Mouse (Mus musculus) gastrocnemius, postnatal 4 days (tissue): ENCODE measurements around the gene Dock1. TPM values are rescaled to one million over a fixed set of nuclear protein-coding genes. Genes with fewer than 3 reads are reported as not detected.

ENCODE experiments used
- DNase-seq, 2 experiments: peaks; one replicate each; pipeline ENCODE4 v3.0.0; 2021 to 2022; ENCODE audit warnings: low spot score in 2 of 2, mixed read lengths in 2 of 2
- total RNA-seq, 2 experiments: library from RNA; stranded (reverse); gene quantifications; 2 replicates each; pipeline ENCODE4 v1.2.3; 2021

The Dock1 gene
- total RNA-seq, 2 experiments from 2014 or later: 42.9 to 44.8 TPM

GRCm38 (mm10) chr7:134748376-134748775 lies 77.9 kb downstream of the Dock1 start:
- no peak for DNase-seq

DNA sequence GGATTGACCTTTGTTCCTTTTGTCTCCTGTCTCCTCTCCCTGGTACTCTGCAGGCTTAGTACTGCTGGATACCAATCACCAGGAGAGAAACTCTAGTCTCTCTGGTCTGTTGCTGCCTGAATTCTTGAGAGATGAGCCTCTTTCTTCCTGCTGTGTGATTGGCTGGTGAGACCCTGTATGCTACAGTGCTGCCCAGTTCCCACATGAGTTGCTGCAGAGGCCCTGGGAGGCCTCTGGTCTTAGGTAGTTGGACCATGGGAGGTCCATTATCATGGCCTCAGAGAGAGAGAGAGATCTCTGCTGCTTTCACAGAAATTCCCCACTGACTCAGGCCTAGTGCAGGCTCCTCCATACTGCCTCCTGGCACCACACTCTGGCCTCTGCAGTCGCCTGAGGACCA lies 79.2 kb downstream of the Dock1 start:
- DNase-seq: no peak

- no peak for DNase-seq
Observed at GRCm38 (mm10) chr7:134751496-134751895, 81.0 kb downstream of the Dock1 start.

DNA sequence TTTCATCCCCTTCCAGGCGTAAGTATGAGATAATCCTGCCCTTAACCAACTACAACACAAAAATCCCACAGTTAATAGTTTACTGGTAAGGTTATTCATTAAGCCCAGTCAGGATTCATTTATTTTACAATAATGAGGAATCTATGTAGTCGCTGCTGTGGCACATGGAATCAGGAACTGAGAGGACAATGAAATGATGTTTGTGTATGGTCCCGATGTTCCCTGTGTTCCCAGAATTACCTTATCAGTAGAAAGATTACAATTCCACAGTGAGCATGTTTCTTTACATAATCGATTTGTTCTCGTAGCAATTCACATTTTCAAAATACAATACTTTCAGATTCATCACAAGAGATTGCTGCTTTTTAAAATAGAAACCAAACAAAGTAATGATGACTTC lies 83.0 kb downstream of the Dock1 start:
- no peak for DNase-seq

- DNase-seq: no peak
Observed at GRCm38 (mm10) chr7:134757605-134758004, 87.2 kb downstream of the Dock1 start.

DNA sequence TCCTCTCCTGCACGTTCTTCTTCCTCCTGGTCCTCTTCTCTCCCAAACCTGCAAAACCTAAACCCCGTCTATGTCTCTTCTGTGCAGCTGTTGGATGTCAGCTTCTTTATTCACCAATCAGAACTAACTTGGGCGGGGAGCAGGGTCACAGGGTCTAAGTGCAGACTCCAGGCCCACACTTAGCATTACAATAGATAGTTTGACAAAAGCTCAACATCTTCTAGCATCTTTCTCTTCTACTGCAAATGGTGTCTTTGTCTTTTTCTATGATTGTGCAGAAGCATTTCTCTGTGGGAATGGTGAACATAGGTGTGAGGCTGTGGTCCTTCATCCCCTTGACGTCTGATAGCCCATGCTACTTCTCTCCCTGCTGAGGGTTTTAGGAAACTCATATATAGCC lies 91.3 kb downstream of the Dock1 start:
- DNase-seq: no peak

- DNase-seq: no peak
Observed at GRCm38 (mm10) chr7:134765130-134765529, 94.7 kb downstream of the Dock1 start.

DNA sequence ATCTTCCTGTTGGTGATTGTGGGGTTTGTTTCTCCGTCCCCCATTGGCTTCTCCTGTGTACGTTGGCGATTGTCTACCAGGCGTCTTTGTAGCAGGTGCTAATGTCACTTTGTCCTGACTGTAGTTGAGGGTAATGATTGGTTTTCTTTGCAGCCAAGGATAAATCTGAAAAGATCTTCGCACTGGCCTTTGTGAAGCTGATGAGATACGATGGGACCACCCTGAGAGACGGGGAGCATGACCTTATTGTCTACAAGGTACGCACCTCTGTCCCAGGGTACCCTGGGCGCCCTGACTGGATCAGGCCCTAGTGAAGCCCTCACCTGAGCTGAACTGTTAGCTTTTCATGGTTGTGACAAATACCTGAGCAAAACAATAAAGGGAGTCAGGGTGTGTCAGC lies 100.9 kb downstream of the Dock1 start:
- DNase-seq: no peak

DNA sequence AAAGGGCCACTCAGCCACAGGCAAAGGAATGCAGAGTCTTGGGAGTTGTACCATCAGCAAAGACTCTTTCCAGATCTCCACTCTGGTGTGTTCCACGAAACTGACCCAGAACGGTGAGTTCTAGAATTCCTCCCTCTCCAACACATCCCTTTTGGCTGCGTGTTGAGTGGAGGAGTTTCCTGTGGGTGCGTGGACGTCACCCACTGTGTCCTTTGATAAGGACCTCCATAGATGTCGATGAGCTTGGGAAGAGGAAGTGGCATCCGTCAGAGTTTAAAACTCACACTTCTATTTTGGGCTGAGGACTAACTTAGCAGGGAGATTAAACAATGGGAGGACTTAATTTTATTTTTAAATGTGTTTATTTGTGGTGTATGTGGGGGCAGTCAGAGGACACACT lies 101.9 kb downstream of the Dock1 start:
- DNase-seq: no peak

- no peak for DNase-seq
Observed at GRCm38 (mm10) chr7:134772867-134773590, 102.6 kb downstream of the Dock1 start.

DNA sequence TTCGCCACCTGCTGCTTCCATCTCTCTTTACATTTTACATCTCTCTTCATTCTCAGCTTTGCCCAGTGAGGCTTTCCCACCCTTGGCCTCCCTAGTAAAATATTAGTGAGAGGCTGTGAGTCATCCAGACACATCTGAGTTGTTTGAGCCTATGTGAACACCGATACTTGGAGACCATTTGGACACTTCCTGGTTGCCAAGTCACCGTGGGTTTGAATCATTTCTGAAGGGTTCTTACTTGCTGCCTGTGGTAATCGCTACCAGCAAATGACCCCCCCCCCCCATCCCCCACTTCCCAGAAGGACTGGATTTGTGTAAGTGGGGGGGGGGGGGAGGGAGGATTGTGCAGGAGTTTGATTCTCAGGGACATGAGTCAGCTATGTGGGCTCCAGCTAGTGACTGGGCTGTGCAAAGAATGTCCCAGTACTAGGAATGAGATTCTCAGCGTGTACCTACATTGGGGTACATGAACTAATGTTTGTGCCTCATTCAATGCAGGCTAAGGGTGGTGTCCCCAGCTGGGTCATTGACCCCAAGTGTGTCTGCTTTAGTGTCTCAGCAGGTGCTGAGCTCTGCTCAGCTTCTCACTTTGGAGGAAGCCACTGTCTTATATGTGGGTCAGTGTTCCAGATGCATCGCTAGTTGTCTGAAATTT lies 103.4 kb downstream of the Dock1 start:
- no peak for DNase-seq

DNA sequence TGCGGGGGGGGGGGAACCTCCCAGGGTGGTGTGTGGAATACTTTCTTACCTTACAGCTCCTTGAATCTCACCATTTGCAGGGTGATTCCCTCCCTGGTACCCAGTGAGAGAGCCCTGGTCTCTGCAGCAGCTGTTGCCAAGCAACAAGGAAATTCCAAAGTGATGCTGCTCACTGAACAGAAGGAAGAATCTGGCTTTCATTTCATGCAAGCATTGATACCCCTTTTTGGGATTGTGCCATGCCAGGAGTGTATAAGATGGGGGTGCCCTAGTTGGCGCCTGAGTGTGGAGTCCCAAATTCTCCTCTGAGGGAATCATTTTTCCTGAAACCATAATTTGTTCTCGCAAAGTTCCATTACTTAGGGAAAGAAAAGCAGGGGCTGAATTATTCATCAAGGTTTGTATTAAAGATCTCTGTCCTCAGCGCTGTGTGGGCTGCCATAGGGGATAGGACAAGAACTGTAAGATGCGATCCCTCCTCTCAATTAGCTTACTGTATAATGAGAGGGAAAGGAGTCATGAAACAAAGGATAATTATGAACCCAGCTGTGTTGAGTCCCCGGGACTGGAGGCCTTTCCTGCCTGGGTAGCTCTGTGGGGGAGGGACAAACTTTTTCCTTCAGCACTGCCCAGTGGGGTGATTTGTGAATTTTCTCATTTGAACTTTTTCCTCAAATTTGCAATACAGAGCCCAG lies 104.2 kb downstream of the Dock1 start:
- DNase-seq: no peak

GRCm38 (mm10) chr7:134775671-134776070 lies 105.2 kb downstream of the Dock1 start:
- no peak for DNase-seq

- DNase-seq: no peak
Observed at GRCm38 (mm10) chr7:134776306-134776705, 105.9 kb downstream of the Dock1 start.

DNA sequence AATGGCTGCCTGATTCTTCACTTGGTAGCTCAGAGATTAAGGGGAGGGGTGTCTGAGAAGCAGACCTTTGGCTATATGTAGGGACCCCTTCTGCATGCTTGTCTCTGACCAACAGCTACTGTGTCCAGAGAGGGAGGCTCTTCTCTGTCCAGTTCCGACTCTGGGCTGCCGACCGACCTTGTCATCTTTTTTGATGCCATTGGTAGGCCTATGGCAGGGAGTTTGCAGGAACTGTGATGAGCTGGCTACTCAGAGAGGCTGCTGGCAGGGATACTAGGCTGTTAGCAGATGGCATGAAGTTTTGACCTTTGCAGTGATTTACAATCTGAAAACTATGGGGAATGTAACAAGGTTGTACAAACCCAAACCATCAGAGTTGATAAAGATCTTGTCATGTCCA lies 109.3 kb downstream of the Dock1 start:
- no peak for DNase-seq

- no peak for DNase-seq
Observed at GRCm38 (mm10) chr7:134787110-134787509, 116.7 kb downstream of the Dock1 start.

DNA sequence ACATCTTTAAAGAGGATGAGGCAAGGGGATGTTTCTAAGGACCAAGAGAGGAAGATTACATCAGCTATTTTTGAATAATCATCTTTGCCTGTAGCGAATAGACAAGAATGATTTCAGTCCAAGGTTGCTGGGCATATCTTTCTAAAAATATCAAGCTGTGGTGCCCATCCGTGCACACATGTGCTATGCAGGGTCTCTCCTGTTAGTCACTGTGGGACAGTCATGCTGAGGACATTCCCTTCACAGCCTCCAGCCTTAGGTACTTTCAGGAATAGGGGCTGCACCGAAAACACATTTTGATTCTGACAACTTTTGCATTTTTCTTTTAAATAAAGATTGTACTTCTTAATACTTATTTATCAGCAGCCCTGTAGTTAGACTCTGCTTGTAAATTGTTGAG lies 124.4 kb downstream of the Dock1 start:
- no peak for DNase-seq

DNA sequence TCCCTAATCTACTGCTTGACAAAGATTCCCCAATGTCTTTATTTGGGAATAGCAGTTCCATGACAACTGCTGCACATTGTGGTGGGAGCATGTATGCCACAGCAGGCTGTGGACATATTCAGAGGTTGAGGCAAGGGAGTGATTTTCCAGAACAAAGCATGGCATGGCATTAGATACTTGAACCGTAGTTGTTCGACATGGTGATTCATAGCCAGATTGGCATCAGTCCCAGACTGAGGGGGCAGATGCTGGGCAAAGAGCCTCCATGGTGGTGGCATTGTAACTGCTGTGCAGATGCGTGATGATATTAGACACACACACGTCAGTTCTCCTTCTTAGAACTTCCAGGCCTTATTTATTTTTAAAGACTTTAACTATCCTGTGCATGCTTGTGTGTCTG lies 129.6 kb downstream of the Dock1 start:
- peak in 1 of 2 experiments; percentile 52 for DNase-seq

DNA sequence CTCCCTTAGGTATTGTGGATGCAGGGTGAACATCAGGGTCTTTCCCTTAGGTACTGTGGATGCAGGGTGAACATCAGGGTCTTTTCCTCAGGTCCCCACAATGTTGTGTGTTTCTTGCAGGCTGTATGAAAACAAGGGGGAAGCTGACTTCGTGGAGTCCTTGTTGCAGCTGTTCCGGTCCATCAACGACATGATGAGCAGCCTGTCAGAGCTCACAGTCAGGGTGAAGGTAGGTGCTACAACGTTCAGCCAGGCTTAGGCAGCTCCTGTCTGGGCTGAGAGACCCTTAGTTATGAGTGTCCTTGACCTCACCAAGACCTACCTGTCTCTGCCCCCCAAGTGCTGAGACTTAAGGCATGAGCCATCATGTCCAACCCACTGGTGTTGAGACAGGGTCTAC lies 134.0 kb downstream of the Dock1 start:
- no peak for DNase-seq

DNA sequence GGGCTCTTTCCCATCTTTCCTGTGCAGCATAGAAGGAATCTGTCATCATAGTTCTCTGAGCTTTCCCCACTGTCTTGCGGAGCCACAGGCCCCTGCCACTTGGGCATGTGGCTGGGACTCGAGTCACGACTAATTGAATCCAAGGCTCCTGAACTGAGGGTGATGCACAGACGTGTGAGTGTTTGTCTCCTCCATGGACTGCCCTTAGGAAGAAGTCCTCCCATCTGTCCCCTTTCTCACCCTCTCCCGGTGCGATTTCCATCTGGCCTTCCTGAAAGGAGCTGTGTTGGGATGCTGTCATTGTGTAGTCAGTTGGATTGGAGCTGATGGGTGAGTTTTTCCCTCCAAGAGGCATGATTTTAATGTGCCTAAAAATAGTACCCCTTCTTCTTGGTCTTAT lies 136.3 kb downstream of the Dock1 start:
- DNase-seq: no peak

DNA sequence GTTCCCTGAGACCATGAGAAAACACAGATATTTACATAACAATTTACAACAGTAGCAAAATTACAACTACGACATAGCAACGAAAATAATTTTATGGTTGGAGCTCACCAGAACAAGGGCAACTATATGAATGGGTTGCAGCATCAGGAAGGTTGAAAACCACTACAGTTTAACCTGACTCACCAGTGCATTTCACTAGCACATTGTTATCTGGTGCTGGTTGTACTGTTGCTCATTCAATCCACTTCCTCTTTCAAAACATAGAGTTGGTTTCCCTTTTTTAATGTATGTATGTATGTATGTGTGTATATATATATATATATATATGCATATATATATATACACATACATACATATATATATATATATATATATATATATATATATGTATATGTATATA lies 138.0 kb downstream of the Dock1 start:
- no peak for DNase-seq

DNA sequence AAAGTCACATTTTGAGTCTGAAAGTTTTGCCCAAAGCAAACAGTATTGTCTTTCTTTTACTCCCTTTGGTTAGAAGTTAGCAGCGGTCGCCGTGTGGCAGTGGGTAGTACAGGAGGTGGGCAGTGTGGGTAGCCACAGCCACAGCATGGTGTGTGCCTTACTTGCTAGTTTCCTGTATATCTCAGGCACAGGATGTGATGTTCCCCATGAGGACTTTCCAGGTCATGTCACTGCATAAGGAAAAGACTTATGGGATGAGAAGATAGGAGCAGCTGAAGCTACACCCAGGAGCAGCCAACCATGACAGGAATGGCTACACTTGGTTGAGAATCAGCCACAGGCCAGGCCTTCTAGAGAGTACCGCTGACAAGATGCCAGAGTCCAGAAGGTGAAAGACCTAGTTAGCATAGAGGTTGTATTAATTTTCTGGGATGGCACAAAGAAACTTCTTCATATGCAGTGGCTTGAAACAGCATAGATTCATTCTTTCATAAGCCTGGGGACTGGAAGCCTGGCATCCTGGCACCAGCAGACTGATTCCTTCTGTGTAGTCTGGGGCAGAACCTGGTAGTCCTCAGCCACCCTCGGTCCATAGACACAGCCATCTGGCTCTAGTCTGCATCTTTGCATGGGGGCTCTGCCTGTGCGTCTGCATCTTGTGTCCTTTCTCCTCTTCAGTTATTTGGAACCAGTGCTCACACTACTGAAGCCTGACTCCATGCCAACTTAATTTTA lies 139.0 kb downstream of the Dock1 start:
- no peak for DNase-seq
